Mouse (Mus musculus) testis, postnatal 14 days (tissue): ENCODE measurements around the gene Map4k3.
"Not testable (repeated sequence)": the region's sequence is repeated elsewhere in the genome, so short reads cannot be mapped to it uniquely, and the experiment has no call there.

Experiments used
- DNase-seq: peaks from one replicate; pipeline ENCODE4 v3.0.0; 2021; ENCODE audit warnings: low spot score

The Map4k3 gene

GRCm38 (mm10) chr17:80728062-80728858 lies at the start of gene Map4k3:
Gene Map4k3 (minus strand): TSS chr17:80728485.
- DNase-seq, result peak; percentile 86

GRCm38 (mm10) chr17:80777581-80777980 lies 49.3 kb upstream of the Map4k3 start:
- no peak for DNase-seq

- peak; percentile 32 for DNase-seq
Measured at GRCm38 (mm10) chr17:80775178-80775788, 47.0 kb upstream of the Map4k3 start.

GRCm38 (mm10) chr17:80772545-80773453 lies 44.5 kb upstream of the Map4k3 start:
- DNase-seq, result no peak

GRCm38 (mm10) chr17:80770065-80770464 lies 41.8 kb upstream of the Map4k3 start:
- no peak for DNase-seq

GRCm38 (mm10) chr17:80765204-80765603 lies 36.9 kb upstream of the Map4k3 start:
- no peak for DNase-seq

GRCm38 (mm10) chr17:80763065-80763681 lies 34.9 kb upstream of the Map4k3 start:
- no peak for DNase-seq

- no peak for DNase-seq
Measured at GRCm38 (mm10) chr17:80762391-80763040, 34.2 kb upstream of the Map4k3 start.

GRCm38 (mm10) chr17:80761191-80761590 lies 32.9 kb upstream of the Map4k3 start:
- not testable (repeated sequence) for DNase-seq

GRCm38 (mm10) chr17:80760344-80761145 lies 32.3 kb upstream of the Map4k3 start:
- DNase-seq, result no peak

GRCm38 (mm10) chr17:80756043-80756442 lies 27.8 kb upstream of the Map4k3 start:
- DNase-seq, result no peak

- DNase-seq, result no peak
Measured at GRCm38 (mm10) chr17:80755076-80755871, 27.0 kb upstream of the Map4k3 start.

- DNase-seq, result no peak
Measured at GRCm38 (mm10) chr17:80754589-80754988, 26.3 kb upstream of the Map4k3 start.

GRCm38 (mm10) chr17:80752466-80752865 lies 24.2 kb upstream of the Map4k3 start:
- DNase-seq, result no peak

- no peak for DNase-seq
Measured at GRCm38 (mm10) chr17:80739421-80739820, 11.1 kb upstream of the Map4k3 start.

GRCm38 (mm10) chr17:80734700-80735099 lies 6.4 kb upstream of the Map4k3 start:
- DNase-seq, result no peak

- DNase-seq, result peak; percentile 59
Measured at GRCm38 (mm10) chr17:80733121-80733800, 5.0 kb upstream of the Map4k3 start.

- DNase-seq, result no peak
Measured at GRCm38 (mm10) chr17:80732256-80732655, 4.0 kb upstream of the Map4k3 start.

GRCm38 (mm10) chr17:80730283-80730682 lies 2.0 kb upstream of the Map4k3 start:
- DNase-seq, result not testable (repeated sequence)
